Mouse (Mus musculus) embryo, embryonic 10 days (tissue): ENCODE results near the gene Vmn1r205.
"Not testable (repeated sequence)": the region's sequence is repeated elsewhere in the genome, so short reads cannot be mapped to it uniquely, and the experiment has no call there.

ENCODE experiments used
- DNase-seq: peaks from one replicate; pipeline ENCODE4 v3.0.0-alpha.2; 2015; ENCODE audit warnings: low spot score

The Vmn1r205 gene

GRCm38 (mm10) chr13:22592900-22593299 is at the start of gene Vmn1r205:
Gene Vmn1r205 (minus strand): TSS chr13:22593000.
- DNase-seq: no peak

DNA sequence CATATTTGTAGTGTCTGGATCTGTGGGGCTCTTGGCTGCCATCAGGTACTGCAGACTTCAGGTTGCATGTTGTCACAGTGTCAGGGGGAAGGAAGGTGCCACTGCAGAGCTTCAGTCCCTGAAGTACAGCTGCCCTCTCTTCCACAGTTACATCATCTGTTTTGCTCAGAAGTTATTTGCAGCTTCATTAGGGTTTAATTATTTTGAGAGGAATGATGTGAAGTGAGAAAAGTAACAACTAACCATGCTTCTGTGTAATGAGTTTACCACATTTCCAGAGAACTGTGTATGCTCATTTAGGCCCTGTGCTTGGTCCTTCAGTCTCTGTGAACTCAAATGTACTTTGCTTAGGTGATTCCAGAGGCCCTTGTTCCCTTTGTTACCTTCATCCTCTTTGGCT is 31.4 kb upstream of the Vmn1r205 start, which contains the start of gene Vmn1r206:
Gene Vmn1r206 (minus strand): TSS at position 101 of the 400 bp plus-strand sequence.
- not testable (repeated sequence) for DNase-seq

DNA sequence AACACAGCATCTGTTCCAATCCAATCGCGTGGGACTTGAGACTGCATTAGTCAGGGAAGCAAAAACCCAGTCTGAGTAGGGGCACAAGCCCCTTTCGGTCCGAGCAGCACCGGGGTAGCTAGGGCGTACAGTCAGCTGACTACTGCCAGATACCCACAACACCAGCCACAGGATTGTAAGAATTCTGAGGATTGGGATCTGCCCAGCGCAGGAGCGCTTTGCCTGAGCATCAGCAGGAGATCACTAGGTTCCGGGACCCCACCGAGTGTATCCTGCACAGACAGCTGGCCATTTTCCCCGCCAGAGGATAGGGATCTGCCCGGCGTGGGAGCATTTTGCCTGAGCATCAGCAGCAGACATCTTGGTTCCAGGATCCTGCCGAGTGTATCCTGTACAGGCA is 9.5 kb downstream of the Vmn1r205 start:
- not testable (repeated sequence) for DNase-seq

DNA sequence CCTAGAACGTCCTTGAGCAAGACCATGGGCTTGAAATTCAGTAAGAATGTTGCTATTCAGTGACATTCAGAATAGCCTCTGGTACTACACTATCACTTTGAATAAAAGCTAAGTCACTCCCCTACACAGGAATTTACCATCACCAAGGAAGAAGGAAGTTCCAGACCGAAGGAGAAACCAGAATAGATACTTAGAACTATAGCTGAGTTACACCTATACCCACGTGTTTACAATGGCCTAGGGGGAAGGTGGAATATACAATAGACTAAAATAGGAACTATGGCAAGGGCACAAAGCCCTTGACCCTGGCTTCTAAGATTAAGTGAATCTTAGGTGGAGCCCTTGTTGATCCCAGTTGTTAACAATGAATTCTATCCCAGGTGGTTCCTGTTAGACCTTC is 17.9 kb downstream of the Vmn1r205 start:
- not testable (repeated sequence) for DNase-seq

GRCm38 (mm10) chr13:22552898-22553297 is 39.9 kb downstream of the Vmn1r205 start, which contains the start of gene Vmn1r204:
Gene Vmn1r204 (plus strand): TSS chr13:22553198.
- not testable (repeated sequence) for DNase-seq
